Mouse (Mus musculus) left cerebral cortex, adult 11 months (tissue): ENCODE data around the gene Dbr1.
"Not testable (repeated sequence)": the region's sequence is repeated elsewhere in the genome, so short reads cannot be mapped to it uniquely, and the experiment has no call there.

Source experiments
- DNase-seq: peaks from one replicate; pipeline ENCODE4 v3.0.0; 2022; ENCODE audit warnings: low spot score

Dbr1 gene

GRCm38 (mm10) chr9:99575677-99576480 is at the start of gene Dbr1:
Gene Dbr1, plus strand, starts transcription at chr9:99575799.
- DNase-seq: peak; percentile 89

- DNase-seq: no peak
Measured at GRCm38 (mm10) chr9:99531865-99532264, 43.7 kb upstream of the Dbr1 start.

GRCm38 (mm10) chr9:99546259-99546658 is 29.3 kb upstream of the Dbr1 start:
- DNase-seq: no peak

GRCm38 (mm10) chr9:99552068-99552467 is 23.5 kb upstream of the Dbr1 start:
- DNase-seq: no peak

- no peak for DNase-seq
Measured at GRCm38 (mm10) chr9:99553049-99553448, 22.6 kb upstream of the Dbr1 start.

- no peak for DNase-seq
Measured at GRCm38 (mm10) chr9:99554052-99554451, 21.5 kb upstream of the Dbr1 start.

- no peak for DNase-seq
Measured at GRCm38 (mm10) chr9:99555253-99555652, 20.3 kb upstream of the Dbr1 start.

GRCm38 (mm10) chr9:99557580-99558300 is 17.9 kb upstream of the Dbr1 start:
- DNase-seq: no peak

GRCm38 (mm10) chr9:99558824-99559556 is 16.6 kb upstream of the Dbr1 start:
- no peak for DNase-seq

GRCm38 (mm10) chr9:99559557-99559904 is 16.1 kb upstream of the Dbr1 start:
- DNase-seq: no peak

GRCm38 (mm10) chr9:99560389-99560788 is 15.2 kb upstream of the Dbr1 start:
- no peak for DNase-seq

GRCm38 (mm10) chr9:99563714-99564113 is 11.9 kb upstream of the Dbr1 start:
- no peak for DNase-seq

- DNase-seq: no peak
Measured at GRCm38 (mm10) chr9:99568023-99568346, 7.6 kb upstream of the Dbr1 start.

- DNase-seq: peak; percentile 88
Measured at GRCm38 (mm10) chr9:99568347-99569070, 7.1 kb upstream of the Dbr1 start, which contains the start of gene Armc8. Gene Armc8, minus strand, starts transcription at chr9:99568899.

GRCm38 (mm10) chr9:99569071-99569397 is 6.6 kb upstream of the Dbr1 start:
- no peak for DNase-seq

- DNase-seq: no peak
Measured at GRCm38 (mm10) chr9:99580655-99581054, 5.1 kb downstream of the Dbr1 start.

GRCm38 (mm10) chr9:99587505-99588202 is 12.1 kb downstream of the Dbr1 start:
- DNase-seq: no peak

- no peak for DNase-seq
Measured at GRCm38 (mm10) chr9:99591144-99591543, 15.5 kb downstream of the Dbr1 start.

- DNase-seq: not testable (repeated sequence)
Measured at GRCm38 (mm10) chr9:99599127-99599526, 23.5 kb downstream of the Dbr1 start.

- no peak for DNase-seq
Measured at GRCm38 (mm10) chr9:99603566-99603965, 28.0 kb downstream of the Dbr1 start.

- DNase-seq: no peak
Measured at GRCm38 (mm10) chr9:99612202-99612601, 36.6 kb downstream of the Dbr1 start, which contains the start of gene A4gnt. Gene A4gnt, plus strand, starts transcription at chr9:99612502.

- DNase-seq: no peak
Measured at GRCm38 (mm10) chr9:99619688-99620087, 44.1 kb downstream of the Dbr1 start.
